Mouse (Mus musculus) thymus, postnatal 36 days (tissue): ENCODE measurements around the gene Vps13d.

Source experiments
- DNase-seq, 2 experiments: peaks; one replicate each; pipeline ENCODE4 v3.0.0; 2022; ENCODE audit warnings: mixed read lengths in 2 of 2

Gene Vps13d

DNA sequence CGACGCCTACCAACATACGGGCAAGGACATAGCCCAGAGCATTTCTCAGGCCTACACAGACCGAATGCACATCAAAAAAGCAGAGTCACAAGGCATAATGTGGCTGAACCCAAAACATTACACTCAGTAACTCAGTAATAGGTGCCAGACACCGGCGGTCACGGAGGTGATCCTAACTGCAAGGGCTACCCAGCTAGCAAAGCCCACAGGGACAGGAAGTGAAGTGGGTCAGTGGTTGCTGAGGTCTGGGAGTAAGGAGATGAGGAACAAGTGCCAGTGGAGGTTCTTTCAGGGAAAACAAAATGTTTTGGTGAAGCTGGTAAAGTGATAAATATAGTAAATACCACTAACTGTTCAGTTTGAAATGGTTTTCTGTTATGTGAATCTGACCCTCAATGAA is 121.1 kb downstream of the Vps13d start:
- DNase-seq, result no peak

DNA sequence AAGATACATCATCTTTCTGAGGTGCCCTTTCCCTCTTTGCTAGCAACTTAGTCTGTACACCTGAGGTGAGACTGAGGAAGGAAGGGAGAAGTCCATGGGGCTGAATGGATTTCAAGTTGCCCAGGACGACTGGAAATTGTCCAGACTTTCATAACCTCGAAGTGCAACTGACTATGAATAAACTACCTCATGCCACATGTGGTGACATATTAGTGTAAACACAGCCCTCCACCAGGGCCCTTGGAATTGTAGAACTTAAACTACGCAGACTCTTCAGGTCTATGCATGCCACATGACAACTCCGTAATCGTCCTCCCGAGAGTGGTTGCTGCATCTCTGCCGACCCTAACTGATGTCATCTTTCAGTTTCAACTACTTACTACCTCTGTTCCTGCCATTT is 122.9 kb downstream of the Vps13d start:
- DNase-seq, result no peak

DNA sequence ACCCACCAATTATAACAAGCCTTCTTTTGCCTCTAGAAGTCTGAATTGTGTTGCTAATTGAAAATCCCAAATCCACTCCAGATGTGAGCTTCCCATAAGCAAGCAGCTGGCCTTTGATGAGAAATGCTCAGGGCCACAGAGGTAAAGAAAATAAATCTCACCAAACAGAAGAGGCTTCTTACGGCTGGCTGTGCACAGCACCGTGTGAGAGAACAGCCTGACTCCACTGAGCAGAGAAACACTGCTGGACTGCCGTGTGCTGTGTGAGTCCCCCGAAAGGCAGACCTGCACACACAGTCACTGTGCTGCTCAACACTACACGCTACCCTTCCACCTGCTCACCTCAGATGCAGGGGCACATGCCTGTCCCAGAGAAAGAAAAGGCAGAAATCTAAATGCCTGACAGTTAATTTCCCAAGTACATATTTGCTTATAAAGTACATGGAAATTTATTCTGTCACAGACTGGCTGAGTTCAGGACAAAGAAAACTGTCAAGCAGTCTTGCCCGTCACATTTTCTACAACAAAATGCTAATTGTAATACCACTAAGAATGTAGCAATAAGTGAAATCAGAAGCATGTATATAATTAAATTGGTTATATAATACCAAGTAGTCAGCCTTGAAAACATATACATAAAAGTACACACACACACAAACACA is 127.7 kb downstream of the Vps13d start:
- no peak for DNase-seq

DNA sequence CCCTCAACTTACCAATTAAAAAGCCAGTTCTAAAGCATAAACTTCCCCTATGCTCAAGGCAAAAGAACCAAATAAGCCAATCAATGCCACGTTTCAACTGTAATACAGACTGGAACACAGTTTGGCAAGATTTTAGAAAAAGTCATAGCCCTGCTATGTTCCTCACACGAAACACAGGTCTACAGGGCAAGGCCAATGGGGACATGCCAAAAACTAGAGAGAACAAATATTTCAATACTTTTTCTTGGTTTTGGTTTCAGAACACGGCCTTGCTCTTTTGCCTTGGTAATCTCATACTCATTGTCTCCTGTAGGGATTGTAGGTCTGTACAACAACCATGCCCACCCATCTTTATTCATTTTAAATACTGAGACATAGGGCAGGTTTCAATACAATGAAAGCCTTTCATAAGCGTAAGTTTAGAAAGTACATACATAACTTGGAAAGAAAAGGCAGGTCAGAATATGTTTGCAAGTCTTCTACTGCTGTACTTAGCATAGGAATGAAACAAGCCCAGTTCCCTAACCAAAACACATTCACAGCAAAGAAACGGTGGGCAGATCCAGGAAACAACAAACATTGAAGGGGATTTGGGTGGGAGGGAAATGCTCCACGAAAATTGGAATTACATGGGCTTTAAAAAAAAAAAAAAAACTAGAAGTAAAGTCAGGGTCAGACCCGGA is 128.3 kb downstream of the Vps13d start:
- no peak for DNase-seq

DNA sequence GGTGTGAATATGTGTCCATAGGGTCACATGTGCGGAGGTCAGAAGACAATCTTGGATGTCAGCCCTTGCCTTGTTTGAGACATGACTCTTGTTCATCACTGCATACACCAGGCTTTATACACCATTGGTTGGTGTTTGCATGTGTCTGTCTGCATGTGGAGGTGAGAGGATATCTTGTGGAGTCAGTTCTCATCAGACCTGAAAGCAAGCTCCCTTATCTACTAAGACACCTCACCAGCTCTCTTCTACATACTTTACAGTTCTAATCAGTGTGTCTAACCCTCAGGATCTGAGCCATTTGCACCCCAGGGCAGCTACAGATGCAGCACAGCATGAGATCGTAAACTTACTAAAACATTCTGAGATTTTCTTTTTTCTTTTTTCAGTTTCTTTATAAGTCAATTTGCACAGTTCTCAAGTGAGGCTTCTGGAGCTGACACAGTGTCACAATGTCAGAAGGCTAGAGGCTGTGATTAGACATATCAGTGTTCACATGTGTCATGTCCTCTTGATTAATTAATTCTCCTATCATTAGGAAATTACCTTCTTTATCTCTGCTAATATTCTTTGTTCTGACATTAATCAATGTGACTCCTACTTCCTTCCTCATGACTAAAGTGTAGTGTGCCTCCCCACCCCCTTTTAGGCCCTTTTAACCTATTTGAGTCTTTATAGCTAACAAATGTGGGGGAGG is 135.9 kb downstream of the Vps13d start:
- no peak for DNase-seq

DNA sequence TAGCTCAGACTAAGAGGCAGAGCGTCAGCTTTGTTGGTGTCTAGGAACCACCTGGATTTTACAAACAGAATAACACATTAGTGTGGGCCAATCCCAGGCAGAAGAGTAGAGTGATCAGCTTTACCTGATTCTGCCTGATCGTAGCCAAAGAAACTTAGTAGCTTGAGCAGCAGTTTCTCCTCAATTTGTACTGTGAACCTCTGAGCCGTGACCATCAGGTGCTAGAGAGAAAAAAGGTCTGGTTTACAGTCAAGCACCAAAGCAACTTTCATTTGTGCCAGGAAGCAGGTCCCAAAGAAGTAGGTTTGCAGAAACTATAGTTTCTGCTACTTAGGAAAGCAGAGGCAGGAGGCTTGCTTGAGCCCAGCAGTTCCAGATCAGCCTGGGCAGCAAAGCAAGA is 138.5 kb downstream of the Vps13d start:
- DNase-seq, result no peak

DNA sequence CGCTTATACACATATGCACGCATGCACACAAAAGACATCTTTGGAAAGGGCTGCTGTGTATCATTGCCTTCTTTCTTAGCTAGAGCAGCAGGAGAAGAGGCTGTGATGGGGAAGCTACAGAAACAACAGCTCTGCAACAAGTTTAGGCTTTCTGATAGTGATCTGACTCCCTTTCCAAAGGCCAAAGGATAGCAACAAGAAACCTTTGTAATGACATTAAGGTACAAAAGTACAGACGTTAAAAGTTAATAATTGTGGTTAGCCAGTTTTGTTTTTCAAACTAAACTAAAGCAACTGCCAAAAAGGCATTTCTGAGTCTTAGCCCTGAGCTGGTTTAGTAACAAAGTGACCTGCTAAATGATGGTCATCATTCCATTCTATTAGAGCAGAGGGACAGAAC is 139.0 kb downstream of the Vps13d start:
- DNase-seq, result no peak

DNA sequence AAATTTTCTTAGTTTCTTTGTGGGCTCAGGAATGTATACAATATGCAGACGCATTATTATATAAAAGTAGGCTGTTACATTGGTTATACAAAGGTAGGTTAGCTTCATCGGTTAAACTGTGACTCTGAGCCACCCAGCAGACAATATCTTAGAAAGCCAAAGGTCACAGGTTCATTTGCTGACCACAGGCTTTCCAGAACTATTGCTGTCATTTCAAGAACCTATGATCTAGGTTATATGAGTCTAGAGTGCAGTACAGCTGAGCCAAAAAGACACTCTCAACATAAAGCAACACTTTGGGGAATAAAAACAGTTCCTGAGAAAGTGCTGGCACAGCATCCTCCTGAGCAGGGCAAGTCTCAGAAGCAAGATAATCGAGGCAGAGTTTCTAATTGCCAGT is 140.4 kb downstream of the Vps13d start:
- DNase-seq, result no peak

DNA sequence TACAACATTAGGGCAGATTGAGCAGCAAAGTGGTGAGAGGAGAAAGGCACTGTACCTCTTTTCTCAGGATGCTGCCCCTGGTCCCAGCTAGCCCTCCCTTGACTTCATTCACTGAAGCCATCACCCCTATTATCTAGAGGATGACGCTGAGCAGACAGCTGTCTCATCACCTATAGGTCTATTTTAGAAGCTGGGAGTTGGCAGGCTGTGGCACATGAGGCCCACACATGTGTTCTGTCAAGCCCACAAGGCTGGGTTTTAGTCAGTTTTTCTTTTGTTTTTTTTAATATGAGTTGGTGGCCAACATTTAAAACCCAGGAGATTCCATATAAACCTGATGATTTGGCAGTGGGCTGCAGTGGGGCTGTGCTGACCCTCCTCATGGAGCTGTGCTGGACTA is 142.1 kb downstream of the Vps13d start:
- no peak for DNase-seq

DNA sequence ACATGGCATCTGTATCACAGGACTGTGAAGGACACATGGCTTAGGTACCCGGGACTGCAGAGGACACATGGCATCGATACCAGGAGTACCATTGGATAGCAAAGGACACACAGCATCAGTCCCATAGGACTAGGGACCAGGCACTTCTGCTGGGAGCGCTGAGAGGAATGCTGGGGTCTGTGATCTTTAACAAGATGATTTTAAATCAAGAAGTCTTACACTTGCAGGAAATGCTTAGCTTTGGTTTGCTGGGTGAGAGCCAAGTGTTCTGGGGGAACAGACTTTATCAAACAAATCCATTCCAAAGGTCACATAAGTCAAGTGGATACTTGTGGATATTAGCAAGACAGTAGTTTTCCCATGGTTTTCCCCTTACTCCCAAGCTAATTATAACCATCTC is 142.5 kb downstream of the Vps13d start:
- DNase-seq, result no peak

DNA sequence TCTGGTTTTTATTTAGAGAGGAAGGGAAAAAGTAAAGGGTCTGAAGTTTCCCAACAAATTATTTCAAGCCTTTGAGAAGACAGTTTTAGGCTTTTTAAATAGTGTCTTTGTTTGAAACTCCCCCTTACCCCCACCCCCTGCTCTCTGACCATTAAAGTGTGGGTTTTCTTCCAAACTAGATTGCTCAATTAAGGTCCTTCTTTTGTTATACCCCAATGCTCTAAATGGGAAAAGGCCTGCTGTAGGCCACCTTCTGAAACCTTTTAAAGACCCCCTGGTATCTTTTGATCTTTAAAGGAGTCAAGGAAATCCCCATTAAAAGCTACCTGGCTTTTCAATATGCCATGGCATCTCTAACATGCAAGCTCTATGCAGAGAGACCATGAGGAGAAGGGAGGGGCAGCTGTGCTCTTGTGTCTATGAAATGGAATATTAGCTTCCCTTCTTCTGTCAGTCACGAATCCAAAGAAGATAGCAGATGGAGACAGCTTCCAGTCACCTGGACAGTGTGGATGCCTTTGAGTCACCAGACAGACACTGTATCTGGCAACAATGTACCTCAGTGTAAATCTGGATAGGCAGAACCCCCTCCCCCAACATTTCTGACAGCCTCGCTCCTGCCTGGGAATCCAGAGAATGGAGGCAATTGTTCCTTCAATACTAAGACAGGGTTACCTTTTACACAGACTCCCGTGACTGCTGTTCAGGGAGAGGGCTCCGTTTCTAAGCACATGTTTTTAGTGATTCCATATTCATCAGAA is 143.4 kb downstream of the Vps13d start:
- no peak for DNase-seq

DNA sequence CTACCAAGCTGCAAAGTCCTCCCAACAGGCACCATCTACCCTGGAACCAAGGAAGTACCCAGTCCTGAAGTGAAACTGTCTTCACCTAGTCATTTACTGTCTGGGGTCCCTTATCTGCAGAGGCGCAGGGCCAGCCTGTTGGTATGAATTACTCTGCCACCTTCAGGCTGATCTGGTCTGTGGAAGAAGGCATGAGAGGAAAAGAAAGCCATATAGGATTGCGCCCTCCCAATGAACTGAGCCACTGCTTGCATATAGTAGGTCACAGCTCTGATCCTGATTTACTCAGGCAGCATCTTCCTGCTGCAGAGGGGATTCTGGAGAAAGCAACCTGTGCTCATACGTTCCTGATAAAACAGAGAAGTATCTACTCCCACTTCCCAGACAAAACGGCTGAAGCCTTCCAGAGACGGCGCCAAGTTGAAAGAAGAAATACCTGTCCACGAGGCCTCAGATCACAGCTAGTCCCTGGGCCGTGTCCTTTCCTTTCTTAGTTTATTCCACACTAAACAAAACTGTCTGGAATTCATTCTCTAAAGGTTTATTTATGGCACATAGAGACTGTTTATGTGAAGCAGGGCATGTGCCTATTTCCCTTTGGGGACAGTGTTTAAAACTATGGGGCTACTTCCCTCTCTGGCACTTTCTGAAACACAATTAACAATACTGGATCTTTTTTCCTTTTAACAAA is 144.1 kb downstream of the Vps13d start:
- DNase-seq, result peak; percentile 37 to 61

DNA sequence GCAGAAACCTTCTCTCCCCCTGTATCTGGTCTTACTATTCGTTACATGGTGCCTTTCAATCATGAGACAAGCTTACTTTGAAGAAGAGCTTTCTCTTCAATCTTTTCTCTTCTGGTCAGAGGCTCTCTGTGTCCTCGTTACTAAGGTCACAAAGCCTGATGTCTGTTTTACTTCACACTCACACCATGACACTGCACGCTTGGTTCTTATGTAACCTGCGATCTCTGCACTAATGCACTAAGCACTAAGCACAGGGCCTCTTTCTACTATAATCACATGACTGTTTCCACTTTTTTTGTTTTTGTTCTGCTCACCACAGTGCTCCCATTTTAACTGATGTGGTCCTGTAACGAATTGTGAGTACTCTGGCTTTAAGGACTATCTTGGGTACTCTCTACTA is 146.8 kb downstream of the Vps13d start:
- DNase-seq, result no peak

DNA sequence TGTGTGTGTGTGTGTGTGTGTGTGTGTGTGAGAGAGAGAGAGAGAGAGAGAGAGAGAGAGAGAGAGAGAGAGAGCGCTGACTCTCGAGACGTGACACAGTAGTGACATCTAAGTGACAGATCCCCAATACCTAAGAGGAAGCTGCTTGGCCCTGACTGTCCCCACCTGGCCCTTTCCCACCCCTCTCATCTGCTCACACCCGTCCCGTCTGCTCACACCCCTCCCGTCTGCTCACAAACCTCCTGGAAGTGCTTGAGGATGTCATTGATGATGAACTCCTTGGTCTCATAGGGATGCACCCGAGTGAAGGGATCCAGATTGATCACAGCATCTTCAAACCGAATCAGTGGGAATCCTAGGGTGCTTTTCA is 148.8 kb downstream of the Vps13d start:
- no peak for DNase-seq

DNA sequence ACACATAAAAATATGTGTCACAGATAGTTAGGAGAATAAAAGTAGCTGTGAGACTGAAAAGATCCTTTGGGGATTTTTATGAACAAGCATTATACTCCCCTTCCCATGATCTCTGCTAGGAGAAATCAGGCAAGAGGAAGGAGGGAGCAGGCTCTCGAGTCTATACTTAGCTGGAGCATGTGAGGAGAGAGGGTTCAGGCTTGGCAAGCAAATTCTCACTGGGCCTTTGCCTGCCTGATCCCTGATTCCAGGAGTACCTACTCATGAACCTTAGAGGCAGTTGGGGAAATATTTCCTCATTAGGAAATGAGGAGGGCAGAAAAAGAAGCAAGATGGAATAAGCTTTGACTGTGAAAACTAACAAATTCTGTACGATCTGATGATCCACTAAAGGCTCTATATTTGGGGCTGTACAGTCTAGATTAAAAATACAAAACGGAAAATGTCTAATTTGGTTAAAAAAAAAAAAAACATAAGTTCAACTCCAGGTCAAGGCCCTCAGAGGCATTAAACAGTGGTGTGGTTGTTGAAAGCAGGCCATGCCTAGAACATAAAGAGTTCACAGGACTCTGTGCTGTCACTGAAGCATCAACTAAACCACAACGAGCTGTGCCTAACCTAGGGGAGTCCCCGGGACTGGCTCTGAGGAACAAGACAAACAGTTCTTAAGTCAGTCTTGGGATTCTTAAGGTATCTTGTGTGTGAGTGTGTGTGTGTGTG is 149.3 kb downstream of the Vps13d start:
- no peak for DNase-seq

DNA sequence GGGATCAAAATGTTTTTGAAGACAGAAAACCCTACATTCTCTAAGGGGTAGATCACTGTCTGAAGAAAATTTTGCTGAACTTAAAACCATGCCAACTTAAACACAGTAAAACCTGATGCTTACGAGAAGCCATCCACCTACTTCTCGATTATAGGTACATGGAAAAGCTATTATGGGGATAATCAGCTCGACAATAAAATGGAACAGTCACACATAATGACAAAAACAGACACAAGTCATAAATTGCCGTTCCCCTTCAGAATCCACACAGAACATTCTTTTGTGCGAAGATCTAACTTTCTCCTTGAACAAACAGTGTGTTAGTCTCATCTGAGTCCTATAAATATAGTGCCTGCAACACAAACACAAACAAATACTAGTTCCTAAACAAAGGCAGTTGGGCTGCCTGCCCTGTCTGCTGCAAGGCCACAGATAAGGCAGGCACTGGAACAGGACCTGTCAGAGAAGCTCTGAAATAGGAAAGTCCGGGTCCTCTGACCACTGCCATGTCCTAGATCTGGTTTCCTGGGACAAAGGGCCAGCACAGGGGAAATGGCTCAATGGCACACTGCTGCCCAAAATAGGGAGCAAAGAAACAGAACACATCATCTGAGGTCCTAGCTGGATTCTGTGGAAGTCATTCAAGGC is 153.5 kb downstream of the Vps13d start:
- DNase-seq, result no peak

DNA sequence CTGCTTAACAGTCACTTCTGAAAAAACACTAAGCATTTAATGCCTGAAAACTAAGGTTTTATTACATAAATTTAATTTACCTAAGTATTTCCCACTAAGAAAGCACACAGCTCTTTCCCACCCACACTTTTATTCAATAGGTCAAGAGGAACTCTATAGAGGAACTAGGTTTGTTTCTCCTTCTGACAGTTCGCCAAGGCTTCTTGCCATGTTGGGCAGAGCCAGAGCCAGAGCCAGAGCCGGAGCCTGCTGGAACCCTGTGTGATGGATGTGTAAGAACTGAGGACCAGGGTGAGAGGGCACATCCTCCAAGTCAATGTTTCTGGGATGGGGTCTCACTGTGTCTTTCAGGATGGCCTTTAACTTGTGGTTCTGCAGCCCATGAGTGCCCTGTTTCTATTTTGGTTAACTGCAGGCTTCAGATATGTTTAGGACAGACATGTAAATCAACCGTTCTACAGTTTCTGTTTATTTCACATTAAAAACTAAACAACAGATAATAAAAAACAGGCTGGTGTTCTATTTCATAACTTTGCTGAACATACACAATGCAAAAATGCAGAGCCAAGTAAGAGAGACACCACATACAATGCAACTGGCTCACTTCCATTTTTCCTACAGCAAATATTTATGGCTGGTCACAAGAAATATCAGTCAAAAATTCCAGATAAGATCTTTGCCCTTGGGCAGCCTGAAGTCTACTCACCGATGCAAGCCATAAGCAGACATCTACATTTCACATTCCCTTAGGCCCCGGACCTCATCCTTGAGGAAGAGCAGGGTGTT is 157.0 kb downstream of the Vps13d start:
- no peak for DNase-seq

DNA sequence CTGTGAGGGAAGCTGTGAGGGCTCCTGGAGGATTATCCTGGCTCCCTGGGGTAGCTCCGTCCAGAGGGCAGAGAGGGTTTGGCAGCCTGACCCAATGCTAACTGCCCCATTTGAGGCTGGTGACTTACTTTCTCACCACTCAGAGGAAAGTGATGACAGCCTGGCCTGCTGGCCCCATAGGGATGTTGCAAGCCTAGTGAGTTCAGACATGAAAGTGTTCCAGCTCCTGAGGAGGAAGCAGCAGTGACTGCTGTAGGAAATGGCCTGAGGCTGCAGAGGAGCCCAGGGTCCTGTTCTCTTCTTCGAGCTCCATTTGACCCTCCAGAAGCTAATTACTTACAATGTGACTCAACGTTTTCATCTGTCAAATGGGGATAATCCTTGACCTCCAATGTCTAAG is 157.8 kb downstream of the Vps13d start:
- no peak for DNase-seq

DNA sequence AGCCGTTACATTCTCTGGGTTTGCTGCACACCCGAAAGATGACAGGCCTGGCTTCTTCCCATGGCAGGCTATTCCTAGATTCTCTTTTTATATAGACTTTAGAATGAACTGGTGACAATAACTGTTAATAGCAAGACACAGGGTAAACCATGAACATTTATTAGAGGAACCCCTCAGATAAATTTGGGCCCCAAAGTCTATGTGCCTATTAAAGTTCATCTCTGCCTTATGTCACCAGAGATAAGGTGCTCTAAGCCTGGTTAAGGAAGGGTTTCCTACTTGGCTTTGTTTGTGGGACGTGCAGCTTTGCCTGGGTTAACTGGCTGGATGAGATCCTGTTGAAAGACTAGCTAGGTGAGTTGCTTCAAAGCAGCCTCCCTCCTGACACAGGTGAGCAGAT is 159.4 kb downstream of the Vps13d start:
- DNase-seq, result no peak

DNA sequence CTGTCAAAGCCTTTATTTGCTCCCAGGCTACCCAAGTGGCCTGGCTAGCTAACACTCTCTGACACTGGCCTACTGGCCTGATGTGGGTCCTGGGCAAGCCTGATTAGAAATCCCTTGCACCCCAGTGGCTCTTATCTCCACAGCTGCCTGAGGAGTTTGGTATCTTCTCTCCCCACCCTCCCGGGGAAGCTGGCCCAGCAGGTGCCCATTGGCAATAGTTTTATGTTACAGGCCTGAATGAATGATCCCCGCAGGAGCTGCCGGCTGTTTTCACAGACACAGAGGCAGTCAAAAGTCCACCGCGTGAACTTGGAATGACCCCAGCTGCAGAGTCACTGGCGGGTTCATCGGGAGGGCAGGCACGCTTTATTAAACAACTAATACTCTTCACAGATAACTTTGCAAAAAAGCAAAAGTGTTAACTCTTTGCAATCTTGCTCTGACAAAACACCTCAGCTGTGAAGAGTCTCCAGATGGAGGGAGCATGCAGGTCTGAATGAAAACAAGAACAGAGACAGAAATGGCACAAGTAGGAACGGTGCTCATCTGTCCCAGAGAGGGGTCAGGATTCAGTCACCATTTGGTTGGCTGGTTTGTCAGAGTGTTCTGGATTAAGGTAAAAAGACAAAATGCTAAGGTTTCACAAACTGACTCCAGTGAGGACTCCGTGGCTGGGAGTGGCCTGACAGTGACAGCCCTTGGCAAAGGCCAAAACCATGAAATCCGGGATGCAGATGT is 160.1 kb downstream of the Vps13d start:
- no peak for DNase-seq
